ENCODE assay signal across 13 mouse cellular contexts in the genomic region with DNA sequence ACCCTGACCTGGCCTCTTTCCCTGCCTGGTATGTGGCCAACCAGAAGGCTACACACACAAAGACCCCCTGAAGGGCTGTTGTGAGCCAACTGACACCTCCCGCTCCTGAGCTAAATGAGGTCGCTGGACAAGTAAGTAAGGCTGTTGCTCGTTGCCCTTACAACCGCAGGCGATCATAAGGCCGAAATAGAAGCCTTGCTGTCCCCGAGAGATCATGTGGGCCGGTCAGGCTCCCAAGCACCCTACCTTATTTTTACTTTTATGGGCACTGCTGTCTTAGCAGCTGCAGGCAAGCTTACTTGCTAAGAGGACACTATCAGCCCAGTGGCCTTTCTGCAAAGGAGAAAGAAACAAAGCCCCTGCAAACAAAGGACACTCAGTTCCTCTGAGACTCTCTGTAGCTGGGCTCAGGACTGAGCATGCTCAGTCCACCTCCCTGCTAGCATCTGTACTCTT. TPM values are rescaled to one million over a fixed set of nuclear protein-coding genes. Genes with fewer than 3 reads are reported as not detected.
DNase-seq lines count a peak whose midpoint lies in the region; ATAC-seq lines count a peak whose summit lies in the region.
"Had no signal": no experiment of that assay in that cellular context is flagged by ENCODE, and none has a peak within 500 bp of the region (broad histone marks: within the 10 kb centered on the region; RNA-seq: fewer than 3 reads in every experiment).

No protein-coding gene starts in this region.

- 46% methylated on average over 8 of the region's 8 CpGs for WGBS in heart, embryonic 11.5 days (ENCODE audit: insufficient replicate concordance)
- 2% methylated on average over 8 of the region's 8 CpGs for WGBS in midbrain, embryonic 13.5 days

- no peak for ATAC-seq in heart, embryonic 11.5 days (replicated peaks; ENCODE audit: insufficient number of reproducible peaks, low FRiP score, low TSS enrichment)
- peak; percentile 82 for ATAC-seq in midbrain, embryonic 13.5 days
- ATAC-seq: lung, postnatal 0 days had no signal

- no peak overlapping the region for H3K4me3 ChIP-seq in heart, embryonic 11.5 days (ENCODE audit: low read depth, low read length)
- H3K4me3 ChIP-seq in midbrain, embryonic 13.5 days (replicated peaks): no peak overlapping the region
- H3K4me3 ChIP-seq: limb, embryonic 12.5 days had no signal

- H3K9me3 ChIP-seq in heart, embryonic 11.5 days (replicated peaks; ENCODE audit: control insufficient read depth, low read length): no peaks in the 10 kb centered on the region
- no peaks in the 10 kb centered on the region for H3K9me3 ChIP-seq in midbrain, embryonic 13.5 days

- H3K4me1 ChIP-seq in heart, embryonic 11.5 days (ENCODE audit: control insufficient read depth, insufficient read depth, low read length): no peaks in the 10 kb centered on the region
- H3K4me1 ChIP-seq in midbrain, embryonic 13.5 days (replicated peaks): peaks cover 25% of the 10 kb centered on the region

- no peaks in the 10 kb centered on the region for H3K36me3 ChIP-seq in heart, embryonic 11.5 days (ENCODE audit: control insufficient read depth, insufficient read depth, low read length)
- H3K36me3 ChIP-seq in midbrain, embryonic 13.5 days: peaks cover 20% of the 10 kb centered on the region
- H3K36me3 ChIP-seq: limb, embryonic 12.5 days had no signal

- H3K27me3 ChIP-seq in heart, embryonic 11.5 days (ENCODE audit: control insufficient read depth, insufficient read depth, low read length): no peaks in the 10 kb centered on the region
- H3K27me3 ChIP-seq in midbrain, embryonic 13.5 days: no peaks in the 10 kb centered on the region
- H3K27me3 ChIP-seq: limb, embryonic 12.5 days had no signal

- H3K27ac ChIP-seq in heart, embryonic 11.5 days (ENCODE audit: low read depth, low read length): no peak overlapping the region
- H3K27ac ChIP-seq in midbrain, embryonic 13.5 days: peak overlapping the region; percentile 80
- H3K27ac ChIP-seq: limb, embryonic 12.5 days had no signal

- DNase-seq in heart, postnatal 4 days: no peak
- peak; percentile 38 for DNase-seq in gastrocnemius, postnatal 14 days
- DNase-seq in spleen, postnatal 4 days (ENCODE audit: low spot score in 2 of 2): no peak
- no peak for DNase-seq in lung, postnatal 14 days
- DNase-seq in spleen, adult 12 weeks (ENCODE audit: low spot score): no peak
- no peak for DNase-seq in testis, postnatal 10 days (ENCODE audit: low spot score)

- intact Hi-C loops in gastrocnemius, postnatal 14 days (cut with DNase I; ENCODE audit: low total_unique reads): no loop called here

- H3K9ac ChIP-seq in heart, embryonic 11.5 days (ENCODE audit: low read depth, low read length): peak overlapping the region; percentile 7; the same call in 1 of the 2 replicates
- peak overlapping the region; percentile 43 for H3K9ac ChIP-seq in midbrain, embryonic 13.5 days (replicated peaks)
- H3K9ac ChIP-seq: limb, embryonic 12.5 days had no signal

- H3K4me2 ChIP-seq in heart, embryonic 11.5 days: no peak overlapping the region
- peak overlapping the region; percentile 36 for H3K4me2 ChIP-seq in midbrain, embryonic 13.5 days (replicated peaks)
- H3K4me2 ChIP-seq: limb, embryonic 12.5 days had no signal

RNA-seq across cellular contexts. Expression of gene Meikin, which starts 17.3 kb away (rescaled TPM):
- not detected in 2 replicates for polyA plus RNA-seq in heart, embryonic 11.5 days (2014; fragmentation: Nextera tagmentation; extraction: Ambion mirVana)
- not detected for total RNA-seq in heart, postnatal 4 days (2021)
- total RNA-seq in gastrocnemius, postnatal 14 days (2021): not detected
- polyA plus RNA-seq in midbrain, embryonic 13.5 days (2015; fragmentation: Nextera tagmentation; extraction: Ambion mirVana): not detected in 2 replicates
- polyA plus RNA-seq: heart, embryonic 14.5 days; kidney, embryonic 14.5 days; limb, embryonic 12.5 days; lung, postnatal 0 days; stomach, embryonic 14.5 days had no signal

RNA-seq across cellular contexts. Expression of gene Acsl6, which starts 49.6 kb away (rescaled TPM):
- polyA plus RNA-seq in heart, embryonic 11.5 days (2014; fragmentation: Nextera tagmentation; extraction: Ambion mirVana): 1.3 and 1.5 TPM in 2 replicates
- total RNA-seq in heart, postnatal 4 days (2021): 1 to 10 TPM in 1 of 2 experiments, under 1 TPM in 1; 0.50 to 1.2 TPM
- 10 to 100 TPM; 17.5 to 22.5 TPM for total RNA-seq in gastrocnemius, postnatal 14 days (2021)
- polyA plus RNA-seq in midbrain, embryonic 13.5 days (2015; fragmentation: Nextera tagmentation; extraction: Ambion mirVana): 35.1 and 36.1 TPM in 2 replicates

Comparison
In these comparisons a context has a peak if more than half of its experiments do, and no peak if none do; other contexts are left out.
1. RNA of gene Acsl6, which starts 49.6 kb away (total RNA-seq): 17.5 to 22.5 TPM in gastrocnemius, postnatal 14 days; 0.50 to 1.2 TPM in heart, postnatal 4 days; every median in the first group is over 4 times any median in the second.